Mouse (Mus musculus) gastrocnemius, postnatal 10 days (tissue): ENCODE data around the gene Arl10. TPM values are rescaled to one million over a fixed set of nuclear protein-coding genes. Genes with fewer than 3 reads are reported as not detected.

ENCODE experiments used
- DNase-seq: peaks from one replicate; pipeline ENCODE4 v3.0.0; 2021; ENCODE audit warnings: mixed read lengths
- microRNA-seq, 2 experiments: library from miRNA; unstranded; fragments of <30 nt; microRNA quantifications; one replicate each; pipeline ENCODE4 v1.2.0; 2021
- total RNA-seq, 2 experiments: library from RNA; stranded (reverse); gene quantifications; 2 replicates each; pipeline ENCODE4 v1.2.3; 2021

Gene Arl10
- total RNA-seq, 2 experiments from 2014 or later = 6.0 to 7.8 TPM

GRCm38 (mm10) chr13:54616998-54617397, 42.2 kb downstream of the Arl10 start:
- DNase-seq = no peak

GRCm38 (mm10) chr13:54621155-54621932, 46.5 kb downstream of the Arl10 start, which contains the start of gene Faf2:
Gene Faf2 (plus strand): TSS chr13:54621784.
- peak; percentile 99 for DNase-seq

- DNase-seq = no peak
Measured at GRCm38 (mm10) chr13:54621960-54622521, 47.2 kb downstream of the Arl10 start.

GRCm38 (mm10) chr13:54629128-54629527, 54.3 kb downstream of the Arl10 start:
- DNase-seq = no peak

Small RNA genes within 50 kb of the gene (microRNA-seq; reads per million reads assigned to microRNA genes)
- gene Gm24195 = 0 reads per million in 2 experiments

Other genes starting within 250 kb of the Arl10 start
- gene Cplx2, start 203.7 kb upstream of the Arl10 start, total RNA-seq = 10 to 100 TPM in 1 of 2 experiments, 1 to 10 TPM in 1; 8.9 to 11.0 TPM
- 10 to 100 TPM; 18.9 to 19.1 TPM for gene Thoc3, start 106.2 kb upstream of the Arl10 start, total RNA-seq
- 1 to 10 TPM; 3.0 to 5.0 TPM for gene Simc1, start 71.2 kb upstream of the Arl10 start, total RNA-seq
- gene 4833439L19Rik, start 9.6 kb upstream of the Arl10 start, total RNA-seq = 100 to 1,000 TPM in 1 of 2 experiments, 10 to 100 TPM in 1; 94.0 to 101 TPM
- gene Nop16, start 15.1 kb downstream of the Arl10 start, total RNA-seq = 10 to 100 TPM; 17.7 to 19.6 TPM
- 100 to 1,000 TPM; 117 to 126 TPM for gene Higd2a, start 15.2 kb downstream of the Arl10 start, total RNA-seq
- gene Cltb, start 36.3 kb downstream of the Arl10 start, total RNA-seq = 10 to 100 TPM; 82.3 to 88.0 TPM
- gene Faf2, start 46.8 kb downstream of the Arl10 start, total RNA-seq = 10 to 100 TPM; 21.7 to 27.3 TPM
- gene Rnf44, start 118.9 kb downstream of the Arl10 start, total RNA-seq = 10 to 100 TPM; 32.5 to 35.3 TPM
- gene Cdhr2, start 126.4 kb downstream of the Arl10 start, total RNA-seq = under 1 TPM in 1 of 2 experiments, not detected in 1; 0.07 TPM
- gene Gprin1, start 174.9 kb downstream of the Arl10 start, total RNA-seq = under 1 TPM; 0.47 to 0.63 TPM
- gene Sncb, start 191.6 kb downstream of the Arl10 start, total RNA-seq = 1 to 10 TPM in 1 of 2 experiments, under 1 TPM in 1; 0.40 to 1.1 TPM
- gene Eif4e1b, start 209.0 kb downstream of the Arl10 start, total RNA-seq = not detected
- gene Tspan17, start 214.4 kb downstream of the Arl10 start, total RNA-seq = 10 to 100 TPM; 23.0 to 26.8 TPM